Comparison of ENCODE assay signal across 8 mouse cellular contexts in genomic region chr10:94991564-94992097, GRCm38 (mm10). TPM values are rescaled to one million over a fixed set of nuclear protein-coding genes. Genes with fewer than 3 reads are reported as not detected.
DNase-seq lines count a peak whose midpoint lies in the region; ATAC-seq and TF ChIP-seq lines count a peak whose summit lies in the region.

No protein-coding gene starts in this region.

- peak overlapping the region; percentile 36; the same call in 1 of the 2 replicates for H3K27ac ChIP-seq in forebrain, embryonic 12.5 days
- H3K27ac ChIP-seq in heart, postnatal 0 days (ENCODE audit: low read depth) = peak overlapping the region; percentile 92
- H3K27ac ChIP-seq in liver, embryonic 15.5 days (replicated peaks) = no peak overlapping the region
- H3K27ac ChIP-seq in neural tube, embryonic 14.5 days (ENCODE audit: low read depth, low read length) = peak overlapping the region; percentile 52; the same call in 1 of the 2 replicates
- H3K27ac ChIP-seq in testis, adult 2 months (ENCODE audit: control insufficient read depth, insufficient read depth, low read depth, low read length) = no peak overlapping the region

- DNase-seq in CD4-positive helper T cell, adult 2 months (ENCODE audit: low read depth, low spot score) = peak; percentile 75
- peak; percentile 71 for DNase-seq in brain, embryonic 18.5 days (ENCODE audit: low read depth, low spot score)
- DNase-seq in heart, postnatal 0 days (ENCODE audit: low spot score) = peak; percentile 84
- DNase-seq in kidney, postnatal 36 days = peak; percentile 70 to 79

- H3K4me2 ChIP-seq in forebrain, embryonic 12.5 days = peak overlapping the region; percentile 50
- peak overlapping the region; percentile 55 for H3K4me2 ChIP-seq in heart, postnatal 0 days (ENCODE audit: low read depth, low read length)
- peak overlapping the region; percentile 43 for H3K4me2 ChIP-seq in liver, embryonic 15.5 days
- H3K4me2 ChIP-seq in neural tube, embryonic 14.5 days (ENCODE audit: low read depth, low read length) = peak overlapping the region; percentile 42

- no peaks in the 10 kb centered on the region for H3K36me3 ChIP-seq in forebrain, embryonic 12.5 days (replicated peaks)
- H3K36me3 ChIP-seq in heart, postnatal 0 days (replicated peaks; ENCODE audit: control insufficient read depth, insufficient read depth, low read length) = no peaks in the 10 kb centered on the region
- no peaks in the 10 kb centered on the region for H3K36me3 ChIP-seq in liver, embryonic 15.5 days (replicated peaks)
- no peaks in the 10 kb centered on the region for H3K36me3 ChIP-seq in neural tube, embryonic 14.5 days (ENCODE audit: control insufficient read depth, insufficient read depth, low read length)
- no peaks in the 10 kb centered on the region for H3K36me3 ChIP-seq in testis, adult 2 months (ENCODE audit: control insufficient read depth, insufficient read depth, low read length)

- WGBS in forebrain, embryonic 12.5 days = 15% methylated on average over 17 of the region's 17 CpGs
- 11% methylated on average over 17 of the region's 17 CpGs for WGBS in heart, postnatal 0 days
- WGBS in liver, embryonic 15.5 days (ENCODE audit: insufficient replicate concordance) = 11% methylated on average over 17 of the region's 17 CpGs
- WGBS in neural tube, embryonic 14.5 days = 10% methylated on average over 17 of the region's 17 CpGs

- peak; percentile 19; the same call in 1 of the 2 replicates for TF ChIP-seq EP300 in heart, postnatal 0 days (IDR thresholded peaks at IDR 0.05; ENCODE audit: low read depth)

- no peak; the same call in none of the 2 replicates for ATAC-seq in forebrain, embryonic 12.5 days (ENCODE audit: low FRiP score)
- ATAC-seq in heart, postnatal 0 days (ENCODE audit: insufficient read depth, low read depth) = peak; percentile 44
- ATAC-seq in liver, embryonic 15.5 days (ENCODE audit: insufficient read depth) = no peak
- ATAC-seq in neural tube, embryonic 14.5 days (ENCODE audit: low read depth) = peak; percentile 66

- no peak overlapping the region; the same call in 1 of the 2 replicates for H3K9ac ChIP-seq in forebrain, embryonic 12.5 days
- peak overlapping the region; percentile 31 for H3K9ac ChIP-seq in heart, postnatal 0 days (replicated peaks; ENCODE audit: low read depth, low read length)
- no peak overlapping the region for H3K9ac ChIP-seq in liver, embryonic 15.5 days
- H3K9ac ChIP-seq in neural tube, embryonic 14.5 days (replicated peaks; ENCODE audit: low read depth, low read length) = 0 out of 2 replicates have a peak overlapping the region, but pooled peaks have one; percentile 25

- no peak for TF ChIP-seq POLR2A in testis, adult 2 months (IDR thresholded peaks at IDR 0.05; ENCODE audit: control insufficient read depth, low read depth, low read length)

- H3K4me3 ChIP-seq in forebrain, embryonic 12.5 days (replicated peaks) = peak overlapping the region; percentile 19
- peak overlapping the region; percentile 25 for H3K4me3 ChIP-seq in heart, postnatal 0 days (ENCODE audit: low read depth, low read length)
- peak overlapping the region; percentile 20; the same call in 1 of the 2 replicates for H3K4me3 ChIP-seq in liver, embryonic 15.5 days (replicated peaks)
- H3K4me3 ChIP-seq in neural tube, embryonic 14.5 days (ENCODE audit: low read depth, low read length) = peak overlapping the region; percentile 16; the same call in 1 of the 2 replicates
- H3K4me3 ChIP-seq in testis, adult 2 months (ENCODE audit: control insufficient read depth, low read depth, low read length) = peak overlapping the region; percentile 33

- peak; percentile 73 for TF ChIP-seq CTCF in heart, postnatal 0 days (IDR thresholded peaks at IDR 0.05; ENCODE audit: low read depth)
- TF ChIP-seq CTCF in testis, adult 2 months (IDR thresholded peaks at IDR 0.05; ENCODE audit: control insufficient read depth, insufficient read depth, insufficient replicate concordance, low read depth, low read length) = peak; percentile 26; the same call in 1 of the 2 replicates

- no peaks in the 10 kb centered on the region for H3K9me3 ChIP-seq in forebrain, embryonic 12.5 days
- H3K9me3 ChIP-seq in heart, postnatal 0 days (replicated peaks; ENCODE audit: control insufficient read depth, low read length) = no peaks in the 10 kb centered on the region
- no peaks in the 10 kb centered on the region for H3K9me3 ChIP-seq in liver, embryonic 15.5 days (replicated peaks)
- no peaks in the 10 kb centered on the region for H3K9me3 ChIP-seq in neural tube, embryonic 14.5 days (ENCODE audit: control insufficient read depth, low read length)

- peaks cover 11% of the 10 kb centered on the region for H3K27me3 ChIP-seq in forebrain, embryonic 12.5 days
- H3K27me3 ChIP-seq in heart, postnatal 0 days (ENCODE audit: control insufficient read depth, insufficient read depth, low read length) = no peaks in the 10 kb centered on the region
- peaks cover 6% of the 10 kb centered on the region for H3K27me3 ChIP-seq in liver, embryonic 15.5 days
- no peaks in the 10 kb centered on the region for H3K27me3 ChIP-seq in neural tube, embryonic 14.5 days (ENCODE audit: control insufficient read depth, insufficient read depth, low read length)
- no peaks in the 10 kb centered on the region for H3K27me3 ChIP-seq in testis, adult 2 months (ENCODE audit: control insufficient read depth, insufficient read depth, low read length)

- peaks cover 24% of the 10 kb centered on the region for H3K4me1 ChIP-seq in forebrain, embryonic 12.5 days
- peaks cover 5% of the 10 kb centered on the region for H3K4me1 ChIP-seq in heart, postnatal 0 days (ENCODE audit: control insufficient read depth, insufficient read depth)
- no peaks in the 10 kb centered on the region; the same call in 1 of the 2 replicates for H3K4me1 ChIP-seq in liver, embryonic 15.5 days (replicated peaks)
- H3K4me1 ChIP-seq in neural tube, embryonic 14.5 days (ENCODE audit: control insufficient read depth, insufficient read depth, low read length) = no peaks in the 10 kb centered on the region
- peaks cover 12% of the 10 kb centered on the region for H3K4me1 ChIP-seq in testis, adult 2 months (ENCODE audit: control insufficient read depth, insufficient read depth, low read length)

RNA-seq across cellular contexts. Expression of gene Plxnc1, which starts 47.0 kb away (rescaled TPM):
- 7.3 and 8.8 TPM in 2 replicates for polyA plus RNA-seq in forebrain, embryonic 12.5 days (2016; fragmentation: Nextera tagmentation; extraction: Ambion mirVana)
- total RNA-seq in heart, postnatal 0 days (2014; rRNA removed; ENCODE audit: low replicate concordance) = 4.5 and 9.4 TPM in 2 replicates
- polyA plus RNA-seq in heart, postnatal 0 days (2015; fragmentation: Nextera tagmentation; extraction: Ambion mirVana) = 1.4 and 1.5 TPM in 2 replicates
- 2.1 and 2.2 TPM in 2 replicates for polyA plus RNA-seq in liver, embryonic 15.5 days (2015; fragmentation: Nextera tagmentation; extraction: Ambion mirVana)
- polyA plus RNA-seq in neural tube, embryonic 14.5 days (2014; fragmentation: Nextera tagmentation; extraction: Ambion mirVana) = 13.3 and 15.7 TPM in 2 replicates
- polyA plus RNA-seq in testis, adult 2 months (2012; rRNA removed) = 2.9 and 4.0 TPM in 2 replicates

Comparison
In these comparisons a context has a peak if more than half of its experiments do, and no peak if none do; other contexts are left out.
1. ATAC-seq: peak in heart, postnatal 0 days (single experiment) and neural tube, embryonic 14.5 days (single experiment); none in forebrain, embryonic 12.5 days (single experiment) and liver, embryonic 15.5 days (single experiment).
2. H3K27ac ChIP-seq: peak in forebrain, embryonic 12.5 days (single experiment), heart, postnatal 0 days (single experiment) and neural tube, embryonic 14.5 days (single experiment); none in liver, embryonic 15.5 days (single experiment) and testis, adult 2 months (single experiment).
3. H3K9ac ChIP-seq: peak in heart, postnatal 0 days (single experiment) and neural tube, embryonic 14.5 days (single experiment); none in forebrain, embryonic 12.5 days (single experiment) and liver, embryonic 15.5 days (single experiment).
4. Peak in every context shown above with its lines, with median percentiles within 50 percentile points of each other: DNase-seq, H3K4me2 ChIP-seq and H3K4me3 ChIP-seq.